Mouse (Mus musculus): ENCODE results near the gene Sh2d1b2. TPM values are rescaled to one million over a fixed set of nuclear protein-coding genes. Genes with fewer than 3 reads are reported as not detected.

Gene Sh2d1b2
- polyA plus RNA-seq, 1 experiment from 2014 or later: not detected

DNA sequence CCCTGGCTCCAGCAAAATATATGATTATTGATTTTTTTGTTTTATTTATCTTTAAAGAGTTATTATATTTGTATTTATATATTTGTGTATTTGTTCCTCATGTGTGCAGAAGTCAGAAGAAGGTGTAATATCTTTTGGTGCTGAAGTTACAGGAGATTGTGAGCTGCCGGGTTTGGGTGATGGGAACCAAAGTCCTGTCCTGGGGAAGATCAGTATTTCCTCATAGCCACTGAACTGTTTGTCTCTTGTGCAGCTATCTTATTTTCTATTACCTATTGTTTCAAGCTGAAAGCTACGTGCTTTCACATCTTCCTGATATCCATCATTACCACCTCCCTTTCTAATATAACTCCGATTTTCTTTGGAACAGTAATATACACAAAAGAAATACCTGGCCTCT lies 17.0 kb upstream of the Sh2d1b2 start:
- Histone ChIP-seq H3K4me3 (peak overlapping the region; percentile 99; the same call in 1 of the 2 replicates), H3K27me3 (replicated peaks) (no peaks in the 10 kb centered on the region), H3K36me3 (peaks cover 15% of the 10 kb centered on the region; the same call in 1 of the 2 replicates), H3K27ac (no peak overlapping the region), H3K9ac (no peak overlapping the region), H3K4me1 (peaks cover 8% of the 10 kb centered on the region), H3K9me3 (no peaks in the 10 kb centered on the region), H3K4me2 (replicated peaks) (peak overlapping the region; percentile 81)
- 77% methylated on average over 3 of the region's 3 CpGs for WGBS
- ATAC-seq (ENCODE audit: low FRiP score, low read depth): peak; percentile 56

GRCm38 (mm10) chr1:170218091-170218884 lies 14.3 kb upstream of the Sh2d1b2 start:
- Histone ChIP-seq H3K4me2 (replicated peaks) (no peak overlapping the region), H3K27ac (no peak overlapping the region), H3K4me3 (no peak overlapping the region), H3K9ac (no peak overlapping the region), H3K4me1 (peaks cover 7% of the 10 kb centered on the region), H3K36me3 (no peaks in the 10 kb centered on the region), H3K9me3 (no peaks in the 10 kb centered on the region), H3K27me3 (replicated peaks) (no peaks in the 10 kb centered on the region)
- ATAC-seq (ENCODE audit: low FRiP score, low read depth): no peak
- WGBS: 84% methylated on average over 6 of the region's 6 CpGs

GRCm38 (mm10) chr1:170220351-170220750 lies 12.2 kb upstream of the Sh2d1b2 start:
- H3K4me1 ChIP-seq: no peaks in the 10 kb centered on the region
- H3K27me3 ChIP-seq (replicated peaks): no peaks in the 10 kb centered on the region
- no peak for ATAC-seq (ENCODE audit: low FRiP score, low read depth)
- H3K9ac ChIP-seq: no peak overlapping the region
- no peaks in the 10 kb centered on the region for H3K36me3 ChIP-seq
- no peak overlapping the region for H3K27ac ChIP-seq
- no peak overlapping the region for H3K4me2 ChIP-seq (replicated peaks)
- H3K9me3 ChIP-seq: no peaks in the 10 kb centered on the region
- H3K4me3 ChIP-seq: no peak overlapping the region

DNA sequence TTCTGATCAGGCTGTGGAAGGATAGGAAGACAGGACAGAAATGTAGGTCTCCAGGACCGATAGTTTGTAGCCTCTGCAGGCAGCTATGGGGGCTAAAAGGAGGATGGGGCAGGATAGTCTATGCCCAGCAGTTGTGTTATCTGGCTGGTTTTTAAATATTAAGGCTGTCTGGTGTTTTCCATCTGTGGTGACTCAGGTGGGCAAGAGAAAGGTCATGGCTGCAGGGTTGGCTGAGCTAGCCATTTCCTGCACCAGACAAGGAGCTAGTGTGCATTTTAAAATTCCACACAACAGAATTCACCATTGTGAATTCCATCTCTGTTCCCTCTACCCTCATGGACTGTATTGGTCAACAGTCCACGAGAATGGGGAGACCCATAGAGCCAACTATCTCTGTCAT lies 9.3 kb upstream of the Sh2d1b2 start:
- Histone ChIP-seq H3K4me3 (no peak overlapping the region), H3K4me2 (replicated peaks) (no peak overlapping the region), H3K36me3 (no peaks in the 10 kb centered on the region), H3K27ac (no peak overlapping the region), H3K4me1 (no peaks in the 10 kb centered on the region), H3K9me3 (no peaks in the 10 kb centered on the region), H3K9ac (no peak overlapping the region), H3K27me3 (replicated peaks) (no peaks in the 10 kb centered on the region)
- no peak for ATAC-seq (ENCODE audit: low FRiP score, low read depth)
- 81% methylated on average over 2 of the region's 2 CpGs for WGBS

DNA sequence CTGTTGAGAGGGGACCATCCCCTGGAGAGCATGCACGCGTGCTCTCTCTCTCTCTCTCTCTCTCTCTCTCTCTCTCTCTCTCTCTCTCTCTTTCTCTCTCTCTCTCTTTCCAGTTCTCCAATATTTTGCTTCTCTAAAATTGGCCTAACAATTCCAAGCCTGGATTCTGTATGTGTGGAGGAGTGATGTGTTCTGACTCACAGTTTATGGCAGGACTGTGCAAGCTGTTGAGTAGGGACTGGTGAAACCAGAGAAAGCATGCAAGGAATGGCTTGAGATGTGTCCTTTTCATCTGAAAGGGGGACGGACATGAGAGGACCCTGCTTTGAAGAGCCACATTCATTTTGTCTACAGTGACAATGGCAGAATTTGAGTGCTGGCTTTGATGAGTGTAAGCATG lies 12.5 kb downstream of the Sh2d1b2 start:
- Histone ChIP-seq H3K27me3 (replicated peaks) (no peaks in the 10 kb centered on the region), H3K4me3 (no peak overlapping the region), H3K36me3 (no peaks in the 10 kb centered on the region), H3K4me2 (replicated peaks) (no peak overlapping the region), H3K9ac (no peak overlapping the region), H3K4me1 (no peaks in the 10 kb centered on the region), H3K9me3 (no peaks in the 10 kb centered on the region), H3K27ac (no peak overlapping the region)
- 91% methylated on average over 3 of the region's 3 CpGs for WGBS
- ATAC-seq (ENCODE audit: low FRiP score, low read depth): no peak

DNA sequence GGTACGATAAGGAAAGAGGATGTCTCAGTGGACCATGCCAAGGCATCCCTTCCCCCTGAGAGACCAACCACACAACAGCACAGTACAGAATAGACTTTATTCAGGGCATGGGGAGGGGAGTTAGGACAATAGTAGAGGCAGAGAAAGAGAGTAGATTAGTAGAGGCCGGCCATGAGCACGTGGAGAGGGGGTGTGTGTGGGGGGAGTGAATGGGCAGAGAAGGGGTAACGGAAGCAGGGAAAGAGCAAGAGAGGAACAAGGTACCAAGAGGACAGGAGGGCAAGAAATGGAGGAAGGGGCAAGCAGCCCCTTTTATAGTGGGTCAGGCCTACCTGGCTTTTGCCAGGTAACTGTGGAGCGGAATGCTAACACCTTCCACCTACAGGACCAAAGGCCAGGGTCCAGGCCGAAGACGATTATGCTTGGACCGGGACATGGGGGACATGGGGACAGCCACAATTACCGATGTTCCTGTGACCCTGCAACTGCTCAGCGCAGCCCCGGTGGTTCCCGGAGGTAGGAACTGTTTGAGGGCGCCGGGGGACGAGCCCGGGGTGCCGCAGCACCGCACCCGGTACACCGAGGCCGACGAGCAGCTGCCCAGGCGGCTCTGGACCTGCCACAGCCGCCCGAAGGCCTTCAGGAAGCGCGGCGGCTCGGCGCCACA lies 22.5 kb downstream of the Sh2d1b2 start:
- H3K4me2 ChIP-seq (replicated peaks): peak overlapping the region; percentile 79
- peaks cover 7% of the 10 kb centered on the region; the same call in 1 of the 2 replicates for H3K4me1 ChIP-seq
- H3K4me3 ChIP-seq: peak overlapping the region; percentile 82
- H3K27me3 ChIP-seq (replicated peaks): no peaks in the 10 kb centered on the region; the same call in 1 of the 2 replicates
- 31% methylated on average over 30 of the region's 30 CpGs for WGBS
- no peaks in the 10 kb centered on the region for H3K36me3 ChIP-seq
- no peak overlapping the region for H3K27ac ChIP-seq
- peak overlapping the region; percentile 87 for H3K9ac ChIP-seq
- ATAC-seq (ENCODE audit: low FRiP score, low read depth): peak; percentile 79
- no peaks in the 10 kb centered on the region for H3K9me3 ChIP-seq

DNA sequence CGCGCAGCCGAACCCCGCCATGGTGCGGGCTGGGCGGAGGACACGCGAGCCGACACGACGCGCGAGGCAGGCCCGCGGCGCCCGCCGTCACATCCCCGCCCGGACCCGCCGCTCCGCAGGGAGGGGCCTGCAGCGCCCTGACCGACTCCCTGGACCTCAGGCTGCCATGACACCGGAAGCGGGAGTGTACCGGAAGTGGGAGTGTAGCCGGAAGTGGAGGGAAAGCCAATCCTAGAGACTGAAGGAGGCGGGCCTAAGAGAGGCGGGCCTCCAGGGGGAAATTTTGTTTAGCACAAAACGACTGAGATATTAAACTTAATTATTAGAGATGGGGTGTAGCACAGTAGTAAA lies 23.0 kb downstream of the Sh2d1b2 start:
- 7% methylated on average over 32 of the region's 32 CpGs for WGBS
- Histone ChIP-seq H3K4me1 (peaks cover 7% of the 10 kb centered on the region; the same call in 1 of the 2 replicates), H3K9ac (peak overlapping the region; percentile 87), H3K9me3 (no peaks in the 10 kb centered on the region), H3K27ac (no peak overlapping the region), H3K4me2 (replicated peaks) (peak overlapping the region; percentile 79), H3K27me3 (replicated peaks) (no peaks in the 10 kb centered on the region; the same call in 1 of the 2 replicates), H3K4me3 (peak overlapping the region; percentile 82), H3K36me3 (no peaks in the 10 kb centered on the region)
- peak; percentile 100 for ATAC-seq (ENCODE audit: low FRiP score, low read depth)

- Histone ChIP-seq H3K4me2 (replicated peaks) (no peak overlapping the region), H3K4me1 (no peaks in the 10 kb centered on the region), H3K27me3 (replicated peaks) (no peaks in the 10 kb centered on the region), H3K4me3 (no peak overlapping the region), H3K9ac (no peak overlapping the region), H3K36me3 (no peaks in the 10 kb centered on the region), H3K27ac (no peak overlapping the region), H3K9me3 (peaks cover 7% of the 10 kb centered on the region; the same call in 1 of the 2 replicates)
- ATAC-seq (ENCODE audit: low FRiP score, low read depth): no peak
- WGBS: 87% methylated on average over 6 of the region's 6 CpGs
These were observed 37.7 kb downstream of the Sh2d1b2 start for GRCm38 (mm10) chr1:170270281-170270680.

- Histone ChIP-seq H3K9ac (no peak overlapping the region), H3K27me3 (replicated peaks) (no peaks in the 10 kb centered on the region), H3K4me2 (replicated peaks) (no peak overlapping the region), H3K9me3 (peaks cover 7% of the 10 kb centered on the region; the same call in 1 of the 2 replicates), H3K4me1 (no peaks in the 10 kb centered on the region), H3K36me3 (no peaks in the 10 kb centered on the region), H3K27ac (no peak overlapping the region), H3K4me3 (no peak overlapping the region)
- no peak for ATAC-seq (ENCODE audit: low FRiP score, low read depth)
- WGBS: 92% methylated on average over 4 of the region's 4 CpGs
These were observed 38.1 kb downstream of the Sh2d1b2 start for GRCm38 (mm10) chr1:170270696-170271095.

GRCm38 (mm10) chr1:170273252-170273651 lies 40.7 kb downstream of the Sh2d1b2 start:
- H3K4me3 ChIP-seq: no peak overlapping the region
- no peak overlapping the region for H3K4me2 ChIP-seq (replicated peaks)
- no peak for ATAC-seq (ENCODE audit: low FRiP score, low read depth)
- no peaks in the 10 kb centered on the region for H3K27me3 ChIP-seq (replicated peaks)
- H3K9ac ChIP-seq: no peak overlapping the region
- no peak overlapping the region for H3K27ac ChIP-seq
- no peaks in the 10 kb centered on the region for H3K36me3 ChIP-seq
- no peaks in the 10 kb centered on the region for H3K4me1 ChIP-seq
- no peaks in the 10 kb centered on the region for H3K9me3 ChIP-seq

- H3K4me2 ChIP-seq (replicated peaks): no peak within 1 kb of the TSS
- ATAC-seq (ENCODE audit: low FRiP score, low read depth): no peak
- H3K9me3 ChIP-seq: no peaks in the 10 kb centered on the region
- H3K4me3 ChIP-seq: no peak within 1 kb of the TSS
- H3K9ac ChIP-seq: no peak within 1 kb of the TSS
- H3K27me3 ChIP-seq (replicated peaks): no peaks in the 10 kb centered on the region
- H3K4me1 ChIP-seq: no peaks in the 10 kb centered on the region
- H3K36me3 ChIP-seq: no peaks in the 10 kb centered on the region
- H3K27ac ChIP-seq: no peak within 1 kb of the TSS
- 91% methylated on average over 3 of the region's 3 CpGs for WGBS
These were observed 44.5 kb downstream of the Sh2d1b2 start, which contains the start of gene Sh2d1b1 for GRCm38 (mm10) chr1:170277016-170277415. Gene Sh2d1b1 (plus strand): TSS chr1:170277320.

GRCm38 (mm10) chr1:170282415-170283129 lies 50.0 kb downstream of the Sh2d1b2 start:
- H3K27ac ChIP-seq: no peak overlapping the region
- H3K9ac ChIP-seq: no peak overlapping the region
- H3K36me3 ChIP-seq: no peaks in the 10 kb centered on the region
- H3K4me2 ChIP-seq (replicated peaks): no peak overlapping the region
- no peak for ATAC-seq (ENCODE audit: low FRiP score, low read depth)
- no peak overlapping the region for H3K4me3 ChIP-seq
- H3K27me3 ChIP-seq (replicated peaks): no peaks in the 10 kb centered on the region
- 72% methylated on average over 4 of the region's 4 CpGs for whole genome bisulfite sequencing
- H3K4me1 ChIP-seq: no peaks in the 10 kb centered on the region
- no peaks in the 10 kb centered on the region for H3K9me3 ChIP-seq
